Mouse (Mus musculus): Measurements from ENCODE around the gene Hist1h1t.

Hist1h1t gene

DNA sequence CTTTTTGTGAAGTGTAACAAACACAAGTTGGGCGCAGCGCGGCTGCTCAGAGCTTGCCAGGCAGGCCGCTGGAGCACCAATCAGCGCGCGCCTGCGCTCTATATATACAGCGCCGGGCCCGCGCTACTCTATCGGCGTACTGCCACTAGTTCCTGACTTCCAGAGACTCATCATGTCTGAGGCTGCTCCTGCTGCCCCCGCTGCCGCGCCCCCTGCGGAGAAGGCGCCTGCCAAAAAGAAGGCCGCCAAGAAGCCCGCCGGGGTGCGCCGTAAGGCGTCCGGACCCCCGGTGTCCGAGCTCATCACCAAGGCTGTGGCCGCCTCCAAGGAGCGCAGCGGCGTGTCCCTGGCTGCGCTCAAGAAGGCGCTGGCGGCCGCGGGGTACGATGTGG is 43.1 kb downstream of the Hist1h1t start, which contains the start of gene Hist1h1c:
TSS of gene Hist1h1c (plus strand) at position 132 of the 392 bp plus-strand sequence.
- peak; percentile 90 for DNase-seq

DNA sequence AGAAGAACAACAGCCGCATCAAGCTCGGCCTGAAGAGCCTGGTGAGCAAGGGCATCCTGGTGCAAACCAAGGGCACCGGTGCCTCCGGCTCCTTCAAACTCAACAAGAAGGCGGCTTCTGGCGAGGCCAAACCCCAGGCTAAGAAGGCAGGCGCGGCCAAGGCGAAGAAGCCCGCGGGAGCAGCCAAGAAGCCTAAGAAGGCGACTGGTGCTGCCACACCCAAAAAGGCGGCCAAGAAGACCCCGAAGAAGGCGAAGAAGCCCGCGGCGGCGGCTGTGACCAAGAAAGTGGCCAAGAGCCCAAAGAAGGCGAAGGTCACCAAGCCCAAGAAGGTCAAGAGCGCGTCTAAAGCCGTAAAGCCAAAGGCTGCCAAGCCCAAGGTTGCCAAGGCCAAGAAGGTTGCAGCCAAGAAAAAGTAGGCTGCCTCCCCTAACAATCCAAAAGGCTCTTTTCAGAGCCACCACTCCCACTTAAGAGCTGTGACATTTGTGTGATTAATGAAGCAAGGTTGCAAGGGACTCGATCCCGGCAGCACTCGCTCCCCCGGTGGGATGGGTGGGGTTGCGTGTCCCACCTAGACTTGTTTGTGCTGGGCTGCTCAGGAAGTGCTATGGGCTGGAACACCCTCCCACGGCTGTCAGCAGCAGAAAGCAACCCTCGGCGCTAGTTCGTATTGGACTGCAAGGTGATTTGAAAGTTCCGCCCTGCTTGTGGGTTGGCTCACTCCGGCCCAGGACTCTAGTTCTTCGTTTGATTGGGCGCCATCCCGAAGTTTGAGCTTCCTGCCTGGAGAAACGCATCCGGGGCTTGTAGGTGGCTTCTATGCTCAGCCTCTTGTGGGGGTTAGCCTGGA is 43.7 kb downstream of the Hist1h1t start:
- peak; percentile 98 for DNase-seq

DNA sequence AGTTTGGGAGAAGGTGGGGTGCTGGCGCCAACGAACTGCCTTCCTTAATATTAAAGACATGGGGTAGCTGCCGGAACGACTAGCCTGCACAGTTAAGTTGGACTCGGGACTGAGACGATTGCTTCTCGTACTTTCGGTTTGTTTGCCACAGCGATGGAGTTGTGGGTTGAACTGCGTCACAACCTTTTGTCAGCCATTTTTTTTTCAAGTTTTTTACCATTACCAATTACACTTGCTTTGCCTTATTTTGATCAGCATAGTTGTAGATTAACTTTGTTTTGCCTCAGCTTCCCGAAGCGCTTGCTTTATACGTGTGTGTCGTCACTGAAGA is 44.3 kb downstream of the Hist1h1t start:
- DNase-seq = no peak

DNA sequence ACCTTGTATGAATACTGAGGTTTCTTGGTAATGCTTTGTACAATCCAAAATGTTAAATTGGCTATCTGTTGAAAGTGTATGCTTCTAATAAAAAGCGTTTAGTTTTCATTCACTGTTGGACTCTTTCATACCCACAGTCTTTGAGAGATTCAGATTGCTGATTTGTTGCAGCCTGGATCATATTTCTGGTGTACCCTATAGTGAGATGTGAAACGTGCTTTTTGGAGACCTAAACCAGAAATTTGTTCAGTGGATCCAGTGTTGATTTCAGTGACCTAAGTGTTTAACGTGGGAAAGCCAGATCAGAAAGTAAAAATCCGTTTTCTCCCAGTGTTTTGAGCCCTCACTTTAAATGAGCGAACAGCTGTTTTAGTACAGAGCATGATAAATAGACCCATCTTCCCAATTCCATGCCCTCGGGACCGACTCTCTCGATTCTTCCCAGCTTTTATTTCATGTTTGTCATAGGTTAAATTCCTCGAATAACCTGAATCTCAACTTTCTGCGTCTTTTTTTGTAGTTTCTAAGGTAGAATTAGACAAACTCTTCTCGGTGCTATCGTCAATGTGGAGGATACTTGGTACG is 44.7 kb downstream of the Hist1h1t start:
- DNase-seq = no peak

DNA sequence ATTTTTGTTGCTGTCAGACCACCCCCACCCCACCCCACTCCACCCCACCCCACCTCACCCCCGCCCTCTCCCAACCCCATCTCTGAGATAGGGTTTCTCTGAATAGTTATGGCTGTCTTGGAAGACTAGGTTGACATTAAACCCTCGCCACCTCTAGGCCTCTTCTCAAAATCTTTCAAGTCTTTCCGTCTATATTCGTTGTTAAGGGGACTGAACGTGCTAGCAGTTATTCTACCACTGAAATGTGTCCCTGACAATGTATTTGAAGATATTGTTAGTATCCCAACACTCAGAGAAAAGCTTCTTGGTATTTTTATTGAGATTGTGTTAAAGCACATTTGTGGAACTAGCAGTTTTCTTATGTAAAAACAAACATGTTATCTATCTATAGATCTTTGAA is 45.3 kb downstream of the Hist1h1t start:
- DNase-seq = no peak

DNA sequence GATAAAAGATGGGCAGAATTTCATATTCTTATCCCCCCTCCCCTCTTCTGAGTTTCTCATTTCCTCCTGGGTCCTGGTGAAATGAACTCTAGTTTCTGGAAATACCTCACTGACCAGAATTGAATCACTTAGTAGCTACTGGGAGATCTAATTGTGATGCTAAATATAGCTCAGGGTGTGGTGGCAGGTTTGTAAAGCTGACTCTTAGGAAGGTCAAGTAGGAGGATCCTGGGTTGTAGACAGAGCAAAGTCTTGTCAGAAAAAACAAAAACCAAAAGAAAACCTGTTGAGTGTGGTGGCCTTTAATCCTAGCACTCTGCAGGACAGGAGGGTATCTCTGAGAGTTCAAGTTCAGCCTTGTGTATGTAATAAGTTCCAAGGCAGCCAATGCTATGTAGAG is 46.4 kb downstream of the Hist1h1t start:
- DNase-seq = no peak

DNA sequence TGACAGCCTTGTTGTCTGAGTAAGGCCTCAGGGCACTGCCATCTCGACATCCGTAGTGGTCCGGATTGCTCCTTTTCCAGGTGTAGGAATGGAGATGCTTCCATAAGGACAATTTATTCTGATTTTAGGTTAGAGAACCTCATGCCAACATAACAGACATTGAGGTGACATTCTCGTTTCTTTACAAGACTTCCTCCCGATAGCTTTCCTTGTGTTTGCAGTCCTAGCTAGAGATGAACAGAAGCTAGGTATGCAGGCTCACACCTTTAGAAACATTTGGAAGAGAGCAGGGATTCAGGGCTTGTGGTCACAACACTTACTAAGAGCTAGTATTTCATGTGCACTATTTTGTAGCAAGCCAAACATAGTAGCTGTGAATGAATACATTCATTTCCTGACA is 47.6 kb downstream of the Hist1h1t start:
- DNase-seq = no peak

DNA sequence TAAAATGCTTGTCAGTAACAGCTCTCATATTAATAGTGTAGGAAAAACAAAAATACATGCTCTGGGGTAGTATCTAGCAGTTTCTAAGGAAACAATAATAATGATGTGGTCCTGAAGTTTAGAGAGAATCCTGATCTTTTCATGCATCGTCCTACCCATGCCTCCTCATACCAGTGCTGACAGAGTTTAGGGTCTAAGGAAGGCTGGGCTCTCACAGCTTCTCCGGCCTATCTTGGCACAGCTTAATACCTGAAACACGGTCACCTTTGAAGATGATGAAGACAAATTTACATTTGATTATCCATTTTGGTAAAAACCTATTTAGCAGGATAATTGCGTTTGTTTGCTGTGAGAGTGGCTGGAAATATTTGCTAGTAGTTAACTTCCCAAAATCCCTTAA is 48.3 kb downstream of the Hist1h1t start:
- DNase-seq = no peak

DNA sequence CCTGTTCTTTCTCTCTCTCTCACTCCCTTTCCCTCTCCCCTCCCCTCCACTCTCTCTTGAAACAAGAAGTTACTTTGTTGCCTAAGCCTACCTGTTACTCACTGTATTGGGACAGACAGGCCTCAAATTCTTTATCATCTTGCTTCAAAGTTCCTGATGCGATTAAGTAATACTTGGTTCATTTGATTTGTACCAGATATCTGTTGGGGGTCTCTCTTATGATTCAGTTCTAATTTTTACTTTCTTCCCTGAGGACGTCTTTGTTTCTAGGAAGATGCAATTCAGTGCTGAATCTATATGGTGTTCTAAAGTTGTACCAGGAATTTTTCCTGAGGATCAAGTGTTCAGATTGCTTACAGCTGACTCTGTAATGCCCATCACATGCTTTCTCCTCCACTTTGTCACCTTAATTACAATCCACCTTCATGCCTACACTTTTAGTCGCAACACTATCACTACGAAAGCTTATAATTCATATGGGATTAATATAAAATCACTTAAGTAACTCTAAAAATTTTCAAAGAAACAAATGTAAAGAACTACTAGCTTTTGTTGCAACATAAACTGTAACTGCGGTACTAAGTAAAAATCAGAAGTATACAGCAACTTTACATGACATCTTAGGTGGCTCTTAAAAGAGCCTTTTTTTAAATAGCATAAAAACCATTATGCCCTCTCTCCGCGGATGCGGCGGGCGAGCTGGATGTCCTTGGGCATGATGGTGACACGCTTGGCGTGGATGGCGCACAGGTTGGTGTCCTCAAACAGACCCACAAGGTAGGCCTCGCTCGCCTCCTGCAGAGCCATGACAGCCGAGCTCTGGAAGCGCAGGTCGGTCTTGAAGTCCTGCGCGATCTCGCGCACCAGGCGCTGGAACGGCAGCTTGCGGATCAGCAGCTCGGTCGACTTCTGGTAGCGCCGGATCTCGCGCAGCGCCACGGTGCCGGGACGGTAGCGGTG is 49.1 kb downstream of the Hist1h1t start:
- no peak for DNase-seq

DNA sequence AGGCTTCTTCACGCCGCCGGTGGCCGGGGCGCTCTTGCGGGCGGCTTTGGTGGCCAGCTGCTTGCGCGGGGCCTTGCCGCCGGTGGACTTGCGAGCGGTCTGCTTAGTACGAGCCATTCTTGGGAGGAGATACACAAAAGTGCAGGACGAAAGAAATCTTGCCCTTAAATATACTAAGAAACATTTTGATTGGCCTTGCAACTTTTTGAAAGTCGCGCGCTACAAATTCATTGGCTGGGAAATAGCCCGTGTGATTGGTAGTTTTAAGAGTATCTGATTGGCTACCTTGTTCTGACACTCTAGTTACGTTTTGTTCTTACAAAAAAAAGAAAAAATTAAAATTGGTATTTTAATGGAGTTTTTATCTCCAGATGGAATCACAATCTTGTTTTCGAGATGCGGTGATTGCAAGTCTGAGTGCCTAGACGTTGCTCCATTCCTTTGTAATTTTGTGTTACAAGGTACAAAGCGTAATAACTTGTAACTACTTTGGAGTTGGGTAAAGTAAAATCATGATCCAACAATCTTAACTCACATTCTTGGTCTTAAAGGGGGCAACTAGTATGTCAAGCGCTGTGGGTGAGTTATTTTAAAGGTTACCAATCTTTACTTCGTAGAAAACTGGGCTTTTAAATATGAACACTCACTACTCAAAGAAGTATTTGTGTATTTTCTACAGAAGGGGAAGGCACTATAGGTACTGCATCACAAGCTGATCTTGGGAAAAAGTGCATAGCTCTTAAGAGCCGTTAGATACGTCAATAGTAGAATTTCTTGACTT is 50.0 kb downstream of the Hist1h1t start, which contains the start of gene Hist1h3c:
TSS of gene Hist1h3c (minus strand) at position 222 of the 781 bp plus-strand sequence.
- peak; percentile 84 for DNase-seq

Data from layer of hippocampus, adult 9-11 months (tissue).